Mouse (Mus musculus): ENCODE results near the gene Ice2. TPM values are rescaled to one million over a fixed set of nuclear protein-coding genes. Genes with fewer than 3 reads are reported as not detected.

Gene Ice2
- total RNA-seq (2021): 10 to 100 TPM; 10.1 to 11.6 TPM
- long read RNA-seq, experiment 1, full-length matches to known transcripts: 1 of 8 reads
- long read RNA-seq, experiment 1, partial matches to known transcripts: 0 of 8 reads
- long read RNA-seq, experiment 1, other reads (novel, unspliced or antisense): 7 of 8 reads
- long read RNA-seq, experiment 2, full-length matches to known transcripts: 1 of 8 reads
- long read RNA-seq, experiment 2, partial matches to known transcripts: 1 of 8 reads
- long read RNA-seq, experiment 2, other reads (novel, unspliced or antisense): 6 of 8 reads

DNA sequence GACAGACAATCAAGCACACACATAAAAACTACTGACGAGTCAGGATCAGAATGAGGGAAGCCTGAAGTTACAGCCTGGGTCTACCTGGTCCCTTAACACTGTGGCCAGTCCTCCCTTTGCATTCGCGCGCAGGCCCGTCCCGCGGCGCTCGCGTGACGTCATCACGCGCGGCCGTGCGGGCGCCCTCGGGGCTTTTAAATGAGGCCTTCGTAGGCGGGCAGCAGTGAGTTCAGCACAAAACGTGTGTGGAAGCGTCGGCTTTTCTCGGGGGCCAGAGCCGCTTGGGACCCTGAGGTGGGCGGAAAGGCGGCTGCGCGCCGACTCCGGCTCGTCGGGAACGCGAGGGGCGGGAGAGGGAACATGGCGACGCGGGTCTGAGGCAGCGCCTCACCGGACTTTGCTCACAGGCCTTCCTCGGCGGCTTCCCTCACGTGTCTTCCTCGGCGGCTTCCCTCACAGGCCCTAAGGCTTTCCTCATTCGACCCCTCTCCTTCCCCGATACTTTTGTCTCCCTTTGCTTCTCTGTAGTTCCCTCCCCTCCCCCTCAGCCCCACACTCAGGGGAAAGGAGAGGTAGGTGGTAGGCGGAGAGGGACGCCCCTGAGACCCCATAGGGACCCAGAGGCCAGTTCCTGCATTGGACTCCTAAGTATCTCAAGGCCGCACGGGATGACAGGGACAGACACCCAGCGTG lies at the start of gene Ice2:
Gene Ice2 (plus strand): TSS at position 147 of the 693 bp plus-strand sequence.
- DNase-seq (ENCODE audit: extremely low spot score in 1 of 2, low spot score in 2 of 2): peak; percentile 78 to 80
- no peak for TF ChIP-seq CTCF (IDR thresholded peaks at IDR 0.05)
- H3K27ac ChIP-seq: peak within 1 kb of the TSS; percentile 94
- intact Hi-C loops (cut with DNase I): no loop called here
- peak within 1 kb of the TSS; percentile 75 for H3K4me3 ChIP-seq

DNA sequence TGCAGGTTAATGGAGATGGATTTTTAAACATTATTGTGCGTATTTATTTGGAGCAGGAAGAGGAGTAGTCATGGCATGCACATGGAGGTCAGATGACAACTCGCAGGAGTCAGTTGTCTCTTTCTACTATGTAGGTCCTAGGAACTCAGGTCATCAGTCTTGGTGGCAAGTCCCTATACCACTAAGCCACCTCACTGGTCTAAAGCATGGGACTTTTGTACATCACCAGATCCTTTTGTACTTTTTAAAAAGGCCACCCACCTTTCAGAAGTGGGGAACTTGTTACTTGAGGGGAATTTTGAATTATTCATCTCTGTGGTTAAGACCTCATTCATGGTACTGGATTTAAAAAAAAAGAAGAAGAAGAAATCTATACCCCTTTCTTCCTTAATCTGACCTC lies 48.2 kb upstream of the Ice2 start:
- H3K27ac ChIP-seq: no peak overlapping the region
- no peak overlapping the region for H3K4me3 ChIP-seq
- no peak for TF ChIP-seq CTCF (IDR thresholded peaks at IDR 0.05)
- no peak for DNase-seq (ENCODE audit: extremely low spot score in 1 of 2, low spot score in 2 of 2)
- intact Hi-C loops (cut with DNase I): no loop called here

- Histone ChIP-seq H3K27ac (no peak overlapping the region), H3K4me3 (no peak overlapping the region)
- intact Hi-C loops (cut with DNase I): no loop called here
- TF ChIP-seq CTCF (IDR thresholded peaks at IDR 0.05): no peak
- no peak for DNase-seq (ENCODE audit: extremely low spot score in 1 of 2, low spot score in 2 of 2)
Measured at GRCm38 (mm10) chr9:69354228-69354627, 43.5 kb upstream of the Ice2 start.

GRCm38 (mm10) chr9:69357834-69358233 lies 39.9 kb upstream of the Ice2 start:
- peak; percentile 44 to 53 for DNase-seq (ENCODE audit: extremely low spot score in 1 of 2, low spot score in 2 of 2)
- intact Hi-C loops (cut with DNase I): loop anchor here (2.0 kb wide), 1 partner anchor 123 kb away; no protein-coding TSS in a partner anchor
- Histone ChIP-seq H3K4me3 (no peak overlapping the region), H3K27ac (no peak overlapping the region)
- peak; percentile 91 for TF ChIP-seq CTCF (IDR thresholded peaks at IDR 0.05)

DNA sequence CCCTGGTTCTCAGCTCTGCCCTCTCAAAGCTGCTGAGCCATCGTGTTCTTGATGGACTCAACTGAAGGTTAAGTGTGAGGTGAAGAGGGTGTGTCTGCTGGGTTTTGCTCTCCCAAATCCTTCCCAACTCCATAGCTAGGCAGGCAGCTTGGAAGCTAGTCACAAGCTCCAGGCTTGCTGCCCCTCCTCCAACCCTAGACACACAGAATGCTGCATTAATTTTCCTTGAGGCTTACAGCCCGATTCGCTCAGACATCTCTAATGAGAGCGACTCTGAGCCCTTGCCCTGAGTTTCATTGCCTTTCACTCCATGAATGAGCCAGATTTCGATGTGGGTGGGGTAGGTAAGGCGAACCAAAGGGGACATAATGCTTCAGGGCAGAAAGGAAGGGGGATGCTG lies 38.9 kb upstream of the Ice2 start:
- H3K4me3 ChIP-seq: no peak overlapping the region
- no peak for DNase-seq (ENCODE audit: extremely low spot score in 1 of 2, low spot score in 2 of 2)
- no peak overlapping the region for H3K27ac ChIP-seq
- no peak for TF ChIP-seq CTCF (IDR thresholded peaks at IDR 0.05)
- intact Hi-C loops (cut with DNase I): no loop called here

DNA sequence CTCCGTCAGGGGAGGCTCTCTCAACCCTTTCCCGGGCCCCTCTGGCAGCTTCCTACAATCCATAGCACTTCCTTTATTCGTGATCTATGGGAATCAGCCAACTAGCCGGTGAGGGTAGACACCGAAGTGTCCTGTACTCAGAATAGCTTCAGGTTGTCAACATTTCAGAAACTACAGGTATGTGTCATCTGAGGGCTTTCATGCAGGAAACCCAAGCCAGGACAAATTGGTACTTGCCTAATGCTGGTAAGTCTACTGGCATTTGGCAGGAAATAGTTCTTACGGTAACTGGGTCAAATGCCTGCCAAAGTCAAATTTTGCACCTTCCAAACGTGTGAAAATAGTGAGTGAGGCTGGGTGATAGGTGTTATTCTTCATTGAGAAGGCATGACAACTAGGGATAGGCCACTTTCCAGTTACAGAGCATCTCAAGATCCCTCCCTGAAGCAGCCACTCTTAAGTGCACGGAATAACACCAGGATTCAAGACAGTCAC lies 35.7 kb upstream of the Ice2 start:
- no peak for TF ChIP-seq CTCF (IDR thresholded peaks at IDR 0.05)
- no peak overlapping the region for H3K27ac ChIP-seq
- intact Hi-C loops (cut with DNase I): loop anchor here (10.0 kb wide), 1 partner anchor 1347 kb away; no protein-coding TSS in a partner anchor

DNA sequence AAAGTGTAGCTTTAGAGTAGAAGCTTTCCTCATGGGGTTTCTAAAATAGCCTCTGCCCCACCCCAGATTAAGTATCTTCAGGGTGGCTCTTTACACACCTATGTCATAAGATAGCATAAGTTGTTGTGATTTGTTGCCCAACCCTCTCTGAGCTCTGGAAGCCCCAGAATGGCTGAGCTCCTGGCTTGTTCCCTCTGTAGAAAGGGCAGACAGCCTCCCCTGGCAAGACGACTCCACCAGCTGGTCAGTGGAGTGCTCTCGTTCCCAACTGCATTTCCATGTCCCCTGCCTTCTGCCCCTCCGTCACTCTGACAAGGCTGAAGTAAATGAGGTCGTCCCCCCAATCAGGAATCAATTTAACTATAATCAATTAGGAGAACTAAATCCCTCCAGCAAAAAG lies 34.9 kb upstream of the Ice2 start:
- no peak for TF ChIP-seq CTCF (IDR thresholded peaks at IDR 0.05)
- intact Hi-C loops (cut with DNase I): loop anchor here (10.0 kb wide), 1 partner anchor 1348 kb away; no protein-coding TSS in a partner anchor
- Histone ChIP-seq H3K4me3 (no peak overlapping the region), H3K27ac (no peak overlapping the region)
- DNase-seq (ENCODE audit: extremely low spot score in 1 of 2, low spot score in 2 of 2): no peak

More for the DNA sequence above, 35.7 kb upstream of the Ice2 start:
- no peak overlapping the region for H3K4me3 ChIP-seq
- no peak for DNase-seq (ENCODE audit: extremely low spot score in 1 of 2, low spot score in 2 of 2)

GRCm38 (mm10) chr9:69364117-69364516 lies 33.6 kb upstream of the Ice2 start:
- H3K27ac ChIP-seq: no peak overlapping the region
- intact Hi-C loops (cut with DNase I): loop anchor here (10.0 kb wide), 1 partner anchor 1349 kb away; no protein-coding TSS in a partner anchor
- DNase-seq (ENCODE audit: extremely low spot score in 1 of 2, low spot score in 2 of 2): no peak
- no peak for TF ChIP-seq CTCF (IDR thresholded peaks at IDR 0.05)
- H3K4me3 ChIP-seq: no peak overlapping the region

DNA sequence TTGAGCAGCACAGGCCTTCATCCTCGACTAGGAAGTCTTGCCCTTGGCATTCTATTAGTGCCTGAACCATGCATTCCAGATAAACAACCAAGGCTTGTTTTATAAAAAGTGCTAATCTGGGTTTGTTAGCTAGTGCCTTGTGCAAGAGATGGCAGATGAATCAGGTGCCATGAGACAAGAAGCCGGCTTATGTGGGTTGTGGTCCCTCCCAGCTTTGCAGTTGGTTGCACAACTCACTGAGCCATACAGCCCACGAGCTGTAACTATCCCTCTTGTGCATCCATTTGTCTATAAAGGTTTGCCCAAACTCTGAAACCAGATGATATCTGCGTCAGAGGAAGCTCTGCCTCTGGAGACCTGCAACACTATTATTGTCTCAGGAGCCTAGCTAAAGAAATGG lies 30.7 kb upstream of the Ice2 start:
- intact Hi-C loops (cut with DNase I): loop anchor here (10.0 kb wide), 1 partner anchor 1352 kb away; no protein-coding TSS in a partner anchor
- no peak for DNase-seq (ENCODE audit: extremely low spot score in 1 of 2, low spot score in 2 of 2)
- Histone ChIP-seq H3K27ac (no peak overlapping the region), H3K4me3 (no peak overlapping the region)
- TF ChIP-seq CTCF (IDR thresholded peaks at IDR 0.05): no peak

DNA sequence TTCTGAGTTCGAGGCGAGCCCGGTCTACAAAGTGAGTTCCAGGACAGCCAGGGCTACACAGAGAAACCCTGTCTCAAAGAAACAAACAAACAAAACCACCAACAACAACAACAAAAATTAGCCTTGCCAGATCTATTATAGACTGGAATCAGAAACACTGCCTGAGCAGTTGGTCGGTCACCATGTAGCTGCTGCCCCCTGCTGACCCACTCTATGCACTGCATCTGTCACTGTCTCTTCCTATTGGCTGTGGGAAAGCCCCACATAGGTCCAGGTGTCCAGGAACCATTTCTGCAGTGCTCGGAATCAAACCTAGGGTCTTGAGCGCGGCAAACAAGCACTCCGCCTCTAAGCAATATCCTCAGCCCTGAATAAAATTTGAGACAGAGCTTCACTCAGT lies 29.6 kb upstream of the Ice2 start:
- H3K4me3 ChIP-seq: no peak overlapping the region
- TF ChIP-seq CTCF (IDR thresholded peaks at IDR 0.05): peak; percentile 95
- intact Hi-C loops (cut with DNase I): loop anchor here (10.0 kb wide), 1 partner anchor 1353 kb away; no protein-coding TSS in a partner anchor
- no peak overlapping the region for H3K27ac ChIP-seq
- DNase-seq (ENCODE audit: extremely low spot score in 1 of 2, low spot score in 2 of 2): peak; percentile 67 to 68

GRCm38 (mm10) chr9:69371046-69371724 lies 26.5 kb upstream of the Ice2 start:
- no peak for TF ChIP-seq CTCF (IDR thresholded peaks at IDR 0.05)
- intact Hi-C loops (cut with DNase I): no loop called here
- H3K4me3 ChIP-seq: no peak overlapping the region

DNA sequence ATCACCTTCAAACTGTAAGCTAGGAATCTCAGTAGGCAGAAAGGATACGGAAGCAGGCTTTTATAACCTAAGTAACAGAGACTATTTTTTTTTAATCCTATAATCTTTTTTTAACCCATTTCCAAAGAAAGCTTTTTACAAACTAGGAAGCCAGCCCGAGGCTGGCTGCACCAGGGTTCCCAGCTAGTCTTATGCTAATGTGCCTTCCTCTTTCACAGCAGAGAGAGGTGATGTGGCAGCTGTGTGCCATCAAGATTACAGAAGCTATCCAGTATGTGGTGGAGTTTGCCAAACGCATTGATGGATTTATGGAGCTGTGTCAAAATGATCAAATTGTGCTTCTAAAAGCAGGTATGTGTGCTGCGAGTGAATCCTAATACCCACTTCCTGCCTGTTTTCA lies 24.8 kb upstream of the Ice2 start:
- intact Hi-C loops (cut with DNase I): no loop called here
- no peak for DNase-seq (ENCODE audit: extremely low spot score in 1 of 2, low spot score in 2 of 2)
- peak overlapping the region; percentile 53 for H3K27ac ChIP-seq
- no peak overlapping the region for H3K4me3 ChIP-seq
- no peak for TF ChIP-seq CTCF (IDR thresholded peaks at IDR 0.05)

More at GRCm38 (mm10) chr9:69371046-69371724, 26.5 kb upstream of the Ice2 start:
- no peak for DNase-seq (ENCODE audit: extremely low spot score in 1 of 2, low spot score in 2 of 2)
- H3K27ac ChIP-seq: no peak overlapping the region
